8 mouse cellular contexts compared by ENCODE assay signal in genomic region chr14:118987523-118988496, GRCm38 (mm10). TPM values are rescaled to one million over a fixed set of nuclear protein-coding genes. Genes with fewer than 3 reads are reported as not detected.
DNase-seq lines count a peak whose midpoint lies in the region; ATAC-seq and TF ChIP-seq lines count a peak whose summit lies in the region.

No protein-coding gene starts in this region.

- no peak overlapping the region for H3K27ac ChIP-seq in heart, embryonic 11.5 days (ENCODE audit: low read depth, low read length)
- H3K27ac ChIP-seq in embryonic facial prominence, embryonic 11.5 days (replicated peaks; ENCODE audit: low read depth, low read length) = no peak overlapping the region
- 0 out of 2 replicates have a peak overlapping the region, but pooled peaks have one; percentile 26 for H3K27ac ChIP-seq in liver, embryonic 16.5 days (ENCODE audit: low read length)

- TF ChIP-seq CTCF in G1E (IDR thresholded peaks at IDR 0.05; ENCODE audit: low read depth, low read length) = no peak

- peaks cover 8% of the 10 kb centered on the region for H3K4me1 ChIP-seq in heart, embryonic 11.5 days (ENCODE audit: control insufficient read depth, insufficient read depth, low read length)
- H3K4me1 ChIP-seq in G1E (ENCODE audit: insufficient read depth, low read depth, low read length) = no peaks in the 10 kb centered on the region; the same call in 1 of the 2 replicates
- H3K4me1 ChIP-seq in embryonic facial prominence, embryonic 11.5 days (ENCODE audit: control insufficient read depth, insufficient read depth, low read length) = no peaks in the 10 kb centered on the region
- peaks cover 7% of the 10 kb centered on the region for H3K4me1 ChIP-seq in liver, embryonic 16.5 days (ENCODE audit: control insufficient read depth, low read depth, low read length)

- no peak overlapping the region for H3K9ac ChIP-seq in heart, embryonic 11.5 days (ENCODE audit: low read depth, low read length)
- no peak overlapping the region for H3K9ac ChIP-seq in embryonic facial prominence, embryonic 11.5 days (replicated peaks; ENCODE audit: low read length)
- H3K9ac ChIP-seq in liver, embryonic 16.5 days (ENCODE audit: low read depth, low read length) = no peak overlapping the region

- peak; percentile 82 for ATAC-seq in heart, embryonic 11.5 days (replicated peaks; ENCODE audit: insufficient number of reproducible peaks, low FRiP score, low TSS enrichment)
- ATAC-seq in G1E (ENCODE audit: extremely low read depth, insufficient number of reproducible peaks, low FRiP score, poor library complexity, severe bottlenecking) = peak; percentile 41; the same call in 1 of the 2 replicates
- ATAC-seq in embryonic facial prominence, embryonic 11.5 days (replicated peaks; ENCODE audit: insufficient number of reproducible peaks, low FRiP score, low TSS enrichment, low read depth) = peak; percentile 54; the same call in 1 of the 2 replicates
- ATAC-seq in liver, embryonic 16.5 days (ENCODE audit: low read depth) = peak; percentile 100

- H3K9me3 ChIP-seq in heart, embryonic 11.5 days (replicated peaks; ENCODE audit: control insufficient read depth, low read length) = no peaks in the 10 kb centered on the region
- no peaks in the 10 kb centered on the region for H3K9me3 ChIP-seq in G1E (replicated peaks)
- H3K9me3 ChIP-seq in embryonic facial prominence, embryonic 11.5 days (replicated peaks; ENCODE audit: control insufficient read depth, low read length) = no peaks in the 10 kb centered on the region
- no peaks in the 10 kb centered on the region for H3K9me3 ChIP-seq in liver, embryonic 16.5 days (replicated peaks; ENCODE audit: control insufficient read depth, low read length)

- 0 out of 2 replicates have a peak overlapping the region, but pooled peaks have one; percentile 8 for H3K4me3 ChIP-seq in heart, embryonic 11.5 days (ENCODE audit: low read depth, low read length)
- H3K4me3 ChIP-seq in G1E (ENCODE audit: low read depth, low read length) = no peak overlapping the region
- no peak overlapping the region for H3K4me3 ChIP-seq in embryonic facial prominence, embryonic 11.5 days (ENCODE audit: low read depth, low read length)
- H3K4me3 ChIP-seq in liver, embryonic 16.5 days (ENCODE audit: low read depth, low read length) = peak overlapping the region; percentile 37

- 44% methylated on average over 13 of the region's 13 CpGs for WGBS in heart, embryonic 11.5 days (ENCODE audit: insufficient replicate concordance)
- 52% methylated on average over 13 of the region's 13 CpGs for WGBS in embryonic facial prominence, embryonic 11.5 days
- 34% methylated on average over 13 of the region's 13 CpGs for WGBS in liver, embryonic 16.5 days (ENCODE audit: insufficient replicate concordance)

- no peaks in the 10 kb centered on the region for H3K36me3 ChIP-seq in heart, embryonic 11.5 days (ENCODE audit: control insufficient read depth, insufficient read depth, low read length)
- peaks cover 17% of the 10 kb centered on the region for H3K36me3 ChIP-seq in G1E (replicated peaks)
- H3K36me3 ChIP-seq in embryonic facial prominence, embryonic 11.5 days (replicated peaks; ENCODE audit: control insufficient read depth, insufficient read depth, low read depth, low read length) = no peaks in the 10 kb centered on the region
- no peaks in the 10 kb centered on the region for H3K36me3 ChIP-seq in liver, embryonic 16.5 days (ENCODE audit: control insufficient read depth, insufficient read depth)

- H3K4me2 ChIP-seq in heart, embryonic 11.5 days = peak overlapping the region; percentile 53
- no peak overlapping the region for H3K4me2 ChIP-seq in embryonic facial prominence, embryonic 11.5 days (ENCODE audit: low read depth, low read length)
- H3K4me2 ChIP-seq in liver, embryonic 16.5 days (ENCODE audit: low read depth, low read length) = peak overlapping the region; percentile 67

- DNase-seq in heart, adult 18-20 months = no peak
- no peak for DNase-seq in G1E (ENCODE audit: low spot score)
- peak; percentile 13 for DNase-seq in embryonic facial prominence, embryonic 11.5 days (ENCODE audit: low spot score)
- DNase-seq in testis, postnatal 14 days (ENCODE audit: low spot score) = no peak
- DNase-seq in frontal cortex, postnatal 25 days (ENCODE audit: low spot score in 2 of 2) = no peak
- no peak for DNase-seq in urinary bladder, adult 18-20 months (ENCODE audit: low spot score in 2 of 2)

- no peaks in the 10 kb centered on the region for H3K27me3 ChIP-seq in heart, embryonic 11.5 days (ENCODE audit: control insufficient read depth, insufficient read depth, low read length)
- peaks cover 3% of the 10 kb centered on the region; the same call in 1 of the 2 replicates for H3K27me3 ChIP-seq in G1E (ENCODE audit: insufficient read depth, low read length)
- H3K27me3 ChIP-seq in embryonic facial prominence, embryonic 11.5 days (ENCODE audit: control insufficient read depth, insufficient read depth, low read length) = no peaks in the 10 kb centered on the region
- H3K27me3 ChIP-seq in liver, embryonic 16.5 days (ENCODE audit: control insufficient read depth, insufficient read depth, low read depth, low read length) = no peaks in the 10 kb centered on the region

RNA-seq across cellular contexts. Expression of gene Dnajc3, which starts 50.0 kb away (rescaled TPM):
- polyA plus RNA-seq in heart, embryonic 11.5 days (2014; fragmentation: Nextera tagmentation; extraction: Ambion mirVana) = 32.8 and 37.6 TPM in 2 replicates
- 10 to 100 TPM; 30.8 to 32.8 TPM for total RNA-seq in heart, adult 18-20 months (2021)
- total RNA-seq in G1E (2014; fragmentation: Nextera tagmentation) (36.9 and 41.7 TPM in 2 replicates), G1E (2017) (49.1 and 54.6 TPM in 2 replicates)
- 2.8 and 3.9 TPM in 2 replicates for polyA plus RNA-seq in G1E (2012)
- polyA plus RNA-seq in embryonic facial prominence, embryonic 11.5 days (2014; fragmentation: Nextera tagmentation; extraction: Ambion mirVana) = 33.0 and 35.0 TPM in 2 replicates
- 30.3 and 31.6 TPM in 2 replicates for polyA plus RNA-seq in liver, embryonic 16.5 days (2015; fragmentation: Nextera tagmentation; extraction: Ambion mirVana)

Comparison
In these comparisons a context has a peak if more than half of its experiments do, and no peak if none do; other contexts are left out.
1. ATAC-seq: peak in every context shown above with its lines; median percentile 100 in liver, embryonic 16.5 days; 82 in heart, embryonic 11.5 days; 54 in embryonic facial prominence, embryonic 11.5 days; 41 in G1E.
2. H3K4me3 ChIP-seq: peak in heart, embryonic 11.5 days (single experiment) and liver, embryonic 16.5 days (single experiment); none in G1E (single experiment) and embryonic facial prominence, embryonic 11.5 days (single experiment).